Mouse (Mus musculus): ENCODE measurements around the gene Tbc1d2b.

DNA sequence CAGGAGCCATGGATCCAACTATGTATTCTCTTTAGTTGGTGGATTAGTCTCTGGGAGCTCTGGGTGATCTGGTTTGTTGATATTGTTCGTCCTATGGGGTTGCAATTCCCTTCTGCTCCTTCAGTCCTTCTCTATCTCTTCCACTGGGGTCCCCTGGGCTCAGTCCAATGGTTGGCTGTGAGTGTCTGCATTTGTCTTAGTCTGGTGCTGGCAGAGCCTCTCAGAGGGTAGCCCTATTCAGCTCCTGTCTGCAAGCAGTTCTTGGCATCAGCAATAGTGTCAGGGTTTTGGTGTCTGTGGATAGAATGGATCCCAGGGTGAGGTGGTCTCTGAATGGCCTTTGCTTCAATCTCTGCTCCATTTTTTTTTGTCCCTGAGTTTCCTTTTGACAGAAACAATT is 6.2 kb upstream of the Tbc1d2b start:
- TF ChIP-seq POLR2A (IDR thresholded peaks at IDR 0.05; ENCODE audit: borderline replicate concordance, extremely low read depth, low read depth, low read length), result no peak
- TF ChIP-seq CTCF (IDR thresholded peaks at IDR 0.05; ENCODE audit: insufficient read depth, low read length), result no peak

Data from lung, adult 2 months (tissue).